Mouse (Mus musculus) kidney, adult 2 months (tissue): ENCODE results near the gene Gal3st3. TPM values are rescaled to one million over a fixed set of nuclear protein-coding genes. Genes with fewer than 3 reads are reported as not detected.

ENCODE experiments used
- DNase-seq: peaks from one replicate; pipeline ENCODE4 v3.0.0; 2021
- H3K27ac ChIP-seq: fragments of 200-500 bp; 2 replicates; pipeline ENCODE4 v1.5.1; 2012; ENCODE audit warnings: low read depth, low read length, control low read depth, inconsistent platforms; ENCODE audit not compliant: insufficient read depth
- H3K27me3 ChIP-seq: fragments of 200-500 bp; replicated peaks from 2 replicates; pipeline ENCODE4 v1.6.1; 2012; ENCODE audit warnings: mild to moderate bottlenecking, moderate library complexity, low read length, inconsistent platforms; ENCODE audit not compliant: control insufficient read depth, insufficient read depth
- H3K36me3 ChIP-seq: fragments of 200-500 bp; 2 replicates; pipeline ENCODE4 v1.6.1; 2012; ENCODE audit warnings: mild to moderate bottlenecking, moderate library complexity, low read length, inconsistent platforms; ENCODE audit not compliant: control insufficient read depth, insufficient read depth
- H3K4me1 ChIP-seq: fragments of 200-500 bp; 2 replicates; pipeline ENCODE4 v1.6.1; 2011; ENCODE audit warnings: low read length; ENCODE audit not compliant: control insufficient read depth, insufficient read depth
- H3K4me3 ChIP-seq: fragments of 200-500 bp; 2 replicates; pipeline ENCODE4 v1.5.1; 2011; ENCODE audit warnings: mild to moderate bottlenecking, low read depth, low read length, control low read depth; ENCODE audit not compliant: insufficient read depth
- CTCF ChIP-seq: fragments of 200-500 bp; conservative IDR thresholded peaks from 2 replicates; pipeline ENCODE4 v1.5.1; 2011; ENCODE audit warnings: low read depth, mild to moderate bottlenecking, control low read depth, low read length, moderate library complexity, mixed read lengths; ENCODE audit not compliant: insufficient read depth, insufficient read length
- POLR2A ChIP-seq: fragments of 200-500 bp; IDR thresholded peaks from one replicate; pipeline ENCODE4 v1.6.1; 2011; ENCODE audit warnings: low read depth, low read length, control low read depth
- WGBS: fragments of 180-500 bp; shearing (Covaris S2); methylation state at CpG from one replicate; pipeline ENCODE4 v1.1.7; 2018; 5-methylcytosine and 5-hydroxymethylcytosine counted together
- polyA plus RNA-seq: library from polyadenylated mRNA; depleted of rRNA; stranded (reverse); fragments of >200 nt; gene quantifications from 2 replicates; pipeline ENCODE4 v1.2.3, GENCODE M21; 2012

Gal3st3 gene
- polyA plus RNA-seq, 1 experiment, result 0.28 TPM

GRCm38 (mm10) chr19:5278381-5278780 lies 19.8 kb upstream of the Gal3st3 start:
- 59% methylated on average over 8 of the region's 8 CpGs for WGBS
- H3K27me3 ChIP-seq, result no peaks in the 10 kb centered on the region
- H3K27ac ChIP-seq, result no peak overlapping the region

DNA sequence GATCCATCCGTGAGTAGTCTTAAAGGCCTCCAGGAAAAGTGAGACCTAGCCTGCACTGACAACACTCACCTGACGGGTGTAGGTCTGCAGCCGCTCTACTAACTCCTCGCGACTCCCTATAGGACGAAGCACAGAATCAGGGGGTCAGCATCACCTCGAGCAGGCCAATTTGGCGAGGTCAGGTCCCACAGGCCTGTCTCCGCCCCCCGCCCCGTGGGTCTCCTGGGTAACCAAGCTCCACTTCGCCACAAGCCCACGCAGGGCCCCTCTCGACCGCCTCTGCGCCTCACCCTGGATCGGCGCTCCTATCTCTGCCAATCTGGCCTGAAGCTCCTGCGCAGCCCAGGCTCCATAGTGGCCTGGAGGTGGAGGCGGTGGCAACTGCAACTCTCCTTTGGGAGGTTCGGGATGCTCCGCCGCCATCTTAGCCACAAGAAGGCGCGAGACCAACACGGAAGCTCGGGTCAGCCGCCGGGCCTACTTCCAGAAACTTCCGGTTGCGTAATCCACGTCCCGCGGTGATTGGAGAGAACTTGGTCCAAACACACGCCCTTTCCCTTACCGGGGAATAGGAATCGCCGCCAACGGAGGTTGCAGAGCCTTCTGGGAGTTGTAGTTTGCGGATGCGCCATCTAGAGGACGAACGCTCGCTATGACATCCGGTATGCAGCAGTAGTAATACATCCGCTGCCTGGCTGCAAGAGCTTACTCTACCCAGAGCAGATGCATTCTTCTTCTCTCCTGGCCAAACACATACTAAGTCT lies 3.0 kb upstream of the Gal3st3 start, which contains the start of gene Sf3b2:
TSS of gene Sf3b2 (minus strand) at position 484 of the 764 bp plus-strand sequence.
- TF ChIP-seq POLR2A (peak; percentile 56), CTCF (peak; percentile 86)
- WGBS, result under 1% methylated on average over 46 of the region's 46 CpGs
- Histone ChIP-seq H3K27ac (peak within 1 kb of the TSS; percentile 67), H3K4me3 (peak within 1 kb of the TSS; percentile 89), H3K36me3 (peaks cover 5% of the 10 kb centered on the region), H3K4me1 (peaks cover 6% of the 10 kb centered on the region; the same call in 1 of the 2 replicates), H3K27me3 (no peaks in the 10 kb centered on the region)
- peak; percentile 99 for DNase-seq

More at GRCm38 (mm10) chr19:5278381-5278780, 19.8 kb upstream of the Gal3st3 start:
- no peak for TF ChIP-seq CTCF
- TF ChIP-seq POLR2A, result no peak
- H3K4me3 ChIP-seq, result no peak overlapping the region
- peaks cover 3% of the 10 kb centered on the region; the same call in 1 of the 2 replicates for H3K36me3 ChIP-seq
- peaks cover 3% of the 10 kb centered on the region; the same call in 1 of the 2 replicates for H3K4me1 ChIP-seq
- DNase-seq, result peak; percentile 30

DNA sequence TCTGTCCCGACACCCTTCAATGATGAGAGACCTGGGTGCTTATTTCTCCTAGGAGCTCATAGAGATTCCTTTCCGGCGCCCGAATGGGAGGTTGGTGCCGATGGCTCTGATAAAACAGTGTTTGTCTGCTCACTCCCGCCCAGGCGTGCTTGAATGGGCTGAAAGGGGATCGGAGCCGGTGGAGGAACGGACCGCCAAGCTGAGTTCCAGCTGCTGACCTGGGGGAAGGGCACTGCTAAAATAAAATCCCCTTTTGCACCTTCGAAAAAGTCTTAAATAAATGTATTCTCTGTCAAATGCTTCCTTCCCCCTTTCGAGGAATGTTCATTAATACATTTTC lies 2.4 kb upstream of the Gal3st3 start:
- TF ChIP-seq CTCF (no peak), POLR2A (no peak)
- peaks cover 6% of the 10 kb centered on the region; the same call in 1 of the 2 replicates for H3K4me1 ChIP-seq
- DNase-seq, result no peak
- H3K27ac ChIP-seq, result peak overlapping the region; percentile 24
- H3K36me3 ChIP-seq, result peaks cover 4% of the 10 kb centered on the region; the same call in 1 of the 2 replicates
- WGBS, result 5% methylated on average over 13 of the region's 13 CpGs
- peak overlapping the region; percentile 50 for H3K4me3 ChIP-seq
- H3K27me3 ChIP-seq, result no peaks in the 10 kb centered on the region

- WGBS, result 63% methylated on average over 5 of the region's 5 CpGs
Measured at GRCm38 (mm10) chr19:5296630-5297029, 1.5 kb upstream of the Gal3st3 start.

GRCm38 (mm10) chr19:5300588-5300987 lies 2.5 kb downstream of the Gal3st3 start:
- no peak overlapping the region for H3K27ac ChIP-seq
- WGBS, result 84% methylated on average over 6 of the region's 6 CpGs
- H3K27me3 ChIP-seq, result no peaks in the 10 kb centered on the region
- H3K4me1 ChIP-seq, result no peaks in the 10 kb centered on the region
- H3K36me3 ChIP-seq, result no peaks in the 10 kb centered on the region
- TF ChIP-seq CTCF (no peak), POLR2A (no peak)
- no peak for DNase-seq
- no peak overlapping the region for H3K4me3 ChIP-seq

More at GRCm38 (mm10) chr19:5296630-5297029, 1.5 kb upstream of the Gal3st3 start:
- Histone ChIP-seq H3K4me1 (peaks cover 6% of the 10 kb centered on the region; the same call in 1 of the 2 replicates), H3K4me3 (no peak overlapping the region), H3K27ac (no peak overlapping the region), H3K36me3 (peaks cover 4% of the 10 kb centered on the region; the same call in 1 of the 2 replicates), H3K27me3 (no peaks in the 10 kb centered on the region)
- no peak for DNase-seq
- TF ChIP-seq CTCF (no peak), POLR2A (no peak)

DNA sequence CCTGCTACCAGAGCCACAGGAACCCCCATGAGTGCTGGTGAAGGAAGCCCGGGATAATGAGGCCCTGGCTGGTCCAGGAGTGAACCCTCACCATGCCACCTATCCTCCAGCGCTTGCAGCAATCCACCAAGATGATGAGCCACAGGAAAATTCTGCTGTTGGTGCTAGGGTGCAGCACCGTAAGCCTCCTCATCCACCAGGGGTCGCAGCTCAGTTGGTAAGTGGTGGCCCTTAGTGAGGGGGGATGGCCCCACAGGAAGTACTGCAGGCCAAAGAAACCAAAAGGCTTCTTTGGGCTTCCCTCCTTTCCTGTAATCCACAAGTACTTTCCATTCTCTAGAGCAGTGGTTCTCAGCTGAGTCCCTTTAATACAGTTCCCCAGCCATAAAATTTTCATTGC lies 4.3 kb downstream of the Gal3st3 start:
- peak; percentile 45 for DNase-seq
- no peaks in the 10 kb centered on the region for H3K36me3 ChIP-seq
- H3K4me1 ChIP-seq, result no peaks in the 10 kb centered on the region
- H3K4me3 ChIP-seq, result no peak overlapping the region
- TF ChIP-seq POLR2A, result no peak
- TF ChIP-seq CTCF, result peak; percentile 62
- no peak overlapping the region for H3K27ac ChIP-seq
- 19% methylated on average over 4 of the region's 4 CpGs for WGBS
- no peaks in the 10 kb centered on the region for H3K27me3 ChIP-seq

GRCm38 (mm10) chr19:5306279-5306678 lies 8.1 kb downstream of the Gal3st3 start:
- no peak overlapping the region for H3K27ac ChIP-seq
- no peak overlapping the region for H3K4me3 ChIP-seq
- TF ChIP-seq POLR2A (no peak), CTCF (no peak; the same call in 1 of the 2 replicates)
- H3K27me3 ChIP-seq, result no peaks in the 10 kb centered on the region
- WGBS, result 84% methylated on average over 6 of the region's 6 CpGs
- DNase-seq, result no peak
- H3K36me3 ChIP-seq, result no peaks in the 10 kb centered on the region
- no peaks in the 10 kb centered on the region for H3K4me1 ChIP-seq
